Mouse (Mus musculus) ovary, postnatal 36 days (tissue): ENCODE measurements around the gene Pcbd2.

ENCODE experiments used
- DNase-seq: peaks from one replicate; pipeline ENCODE4 v3.0.0; 2022; ENCODE audit warnings: low spot score, mixed read lengths

Pcbd2 gene

DNA sequence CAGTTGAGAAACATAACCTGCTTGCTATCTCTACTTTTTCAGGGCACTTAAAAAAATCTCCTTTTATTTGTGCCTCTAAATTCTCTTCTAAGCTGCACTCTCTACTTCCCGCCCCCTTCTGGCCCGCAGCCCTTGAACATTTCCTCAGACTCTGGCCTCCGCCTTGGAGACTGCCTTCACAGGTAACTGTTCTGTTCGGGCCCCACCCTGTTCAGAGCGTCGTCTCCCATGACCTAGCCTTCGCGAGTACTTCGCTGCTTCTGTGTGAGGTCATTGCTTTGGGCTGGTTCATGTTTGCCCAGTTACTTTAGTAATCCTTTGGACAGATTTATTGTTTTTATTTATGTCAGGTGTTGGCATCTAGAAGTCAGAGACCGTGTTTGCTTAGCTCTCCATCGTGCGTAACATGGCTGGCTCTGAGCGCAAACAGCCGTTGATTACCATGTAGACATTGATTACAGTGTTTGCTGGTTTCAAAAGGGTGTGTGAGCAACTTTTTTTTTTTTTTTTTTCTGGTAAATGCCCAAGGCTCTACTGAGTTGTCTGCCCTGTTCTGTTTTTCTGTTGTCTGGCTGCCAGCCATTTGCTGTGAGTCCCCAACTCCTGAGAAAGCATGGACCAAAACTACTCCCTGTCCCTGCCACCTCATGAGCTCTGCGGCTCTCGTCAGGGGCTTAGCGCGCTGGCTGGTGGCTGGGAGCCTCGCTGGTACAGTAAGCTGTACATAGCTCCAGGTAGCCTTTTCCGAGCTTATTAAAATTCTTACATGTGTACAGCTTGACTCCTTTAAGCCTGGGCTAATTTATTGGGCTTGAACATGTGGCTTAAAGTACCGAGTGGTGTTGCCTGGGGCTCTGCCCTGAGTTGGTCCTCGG is 6.7 kb downstream of the Pcbd2 start:
- no peak for DNase-seq

GRCm38 (mm10) chr13:55737885-55738284 is 10.7 kb downstream of the Pcbd2 start:
- DNase-seq, result no peak

DNA sequence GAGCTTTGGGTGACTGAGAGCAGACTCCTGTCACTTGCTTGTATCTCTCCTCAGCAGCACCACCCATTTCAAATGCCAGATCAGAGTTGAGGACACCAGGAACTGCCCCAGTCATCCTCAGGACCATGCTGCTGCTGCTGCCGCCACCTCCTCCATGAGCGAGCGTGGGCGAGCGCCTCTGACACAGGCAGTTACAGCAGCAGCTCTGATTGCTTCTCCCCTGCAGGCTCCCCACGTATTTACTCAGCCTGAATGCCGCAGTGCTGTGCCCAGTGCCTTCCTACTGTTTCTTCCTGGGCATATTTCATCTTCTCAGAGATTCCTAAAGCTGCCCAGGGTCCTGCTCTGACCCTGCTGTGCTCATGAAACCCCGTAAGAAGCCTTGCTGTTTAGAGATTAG is 15.1 kb downstream of the Pcbd2 start:
- DNase-seq, result no peak

DNA sequence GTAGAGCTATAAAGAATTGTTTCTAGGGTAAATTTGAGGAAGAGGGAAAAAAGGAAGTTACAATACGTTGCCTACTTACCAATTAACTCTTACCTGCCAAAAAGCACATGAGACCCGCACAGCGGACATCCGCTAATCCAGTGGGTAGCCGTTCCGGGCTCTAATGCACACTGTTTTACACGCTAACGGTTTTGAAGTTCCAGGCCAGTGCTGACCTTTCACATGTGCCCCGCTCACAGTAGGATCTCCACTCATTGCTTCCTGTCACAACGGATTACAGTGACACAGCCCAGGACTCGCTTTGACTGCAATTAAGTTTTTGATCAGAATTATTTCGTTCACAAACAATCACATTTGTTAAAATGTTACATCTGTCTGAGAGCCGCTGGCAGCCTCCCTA is 27.2 kb downstream of the Pcbd2 start:
- no peak for DNase-seq

- DNase-seq, result no peak
These were observed 29.6 kb downstream of the Pcbd2 start for GRCm38 (mm10) chr13:55756789-55757188.

DNA sequence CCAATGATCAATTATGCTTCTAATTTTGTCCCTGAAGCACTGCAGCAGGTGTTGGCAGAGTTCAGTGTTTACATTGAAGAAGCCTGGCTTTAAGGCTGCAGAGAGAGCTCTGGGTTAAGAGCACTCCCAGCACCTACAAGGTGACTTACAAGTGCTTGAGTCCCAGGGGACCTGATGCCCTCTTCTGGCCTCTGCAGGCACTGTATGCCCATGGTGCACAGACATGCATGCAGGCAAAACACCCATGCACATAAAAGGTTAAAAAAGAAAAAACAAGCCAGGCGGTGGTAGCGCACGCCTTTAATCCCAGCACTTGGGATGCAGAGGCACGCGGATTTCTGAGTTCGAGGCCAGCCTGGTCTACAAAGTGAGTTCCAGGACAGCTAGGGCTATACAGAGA is 30.5 kb downstream of the Pcbd2 start:
- no peak for DNase-seq

DNA sequence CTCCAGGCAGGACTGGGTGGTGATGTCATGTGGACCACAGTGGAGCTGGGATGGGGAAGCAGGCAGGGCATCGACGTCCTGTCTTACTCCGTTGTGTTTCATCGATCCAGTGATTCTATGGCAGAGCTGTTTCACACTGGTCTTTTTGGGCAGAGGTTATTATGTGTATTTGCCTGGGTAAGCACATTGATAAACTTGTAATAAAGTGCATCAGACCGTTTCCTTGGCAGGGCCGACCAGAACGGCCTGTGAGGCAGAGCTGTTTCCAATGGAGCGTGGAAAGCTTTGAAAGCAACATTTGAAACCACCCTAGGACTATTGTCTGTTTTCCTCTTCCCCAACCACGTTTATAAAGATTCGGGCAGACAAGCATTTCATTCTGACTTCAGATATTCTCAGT is 33.4 kb downstream of the Pcbd2 start:
- no peak for DNase-seq

- DNase-seq, result no peak
These were observed 34.3 kb downstream of the Pcbd2 start for GRCm38 (mm10) chr13:55761486-55761885.

GRCm38 (mm10) chr13:55774352-55774751 is 47.2 kb downstream of the Pcbd2 start:
- no peak for DNase-seq

GRCm38 (mm10) chr13:55775056-55775455 is 47.9 kb downstream of the Pcbd2 start:
- no peak for DNase-seq

- no peak for DNase-seq
These were observed 57.1 kb downstream of the Pcbd2 start, which contains the start of gene Catsper3 for GRCm38 (mm10) chr13:55784268-55784667. Catsper3 (plus strand) TSS chr13:55784568.

DNA sequence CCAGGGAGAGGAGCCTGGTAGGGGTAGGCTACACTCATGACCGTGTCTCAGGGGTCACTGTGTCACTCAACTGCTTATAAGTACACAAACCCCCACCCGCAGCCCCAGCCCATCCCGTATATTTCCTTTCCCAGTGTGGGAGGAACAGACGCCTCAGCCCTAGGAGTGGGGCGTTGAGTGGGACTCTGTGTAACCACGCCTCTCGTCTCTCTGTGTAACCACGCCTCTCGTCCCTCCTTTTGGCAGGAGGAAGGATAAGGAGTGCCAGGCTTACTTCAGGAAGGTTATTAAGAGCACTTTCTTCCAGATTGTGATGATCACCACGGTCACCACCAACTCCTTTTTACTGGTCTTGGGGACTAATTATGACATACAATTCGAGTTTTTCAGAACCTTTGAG is 59.0 kb downstream of the Pcbd2 start:
- DNase-seq, result no peak

DNA sequence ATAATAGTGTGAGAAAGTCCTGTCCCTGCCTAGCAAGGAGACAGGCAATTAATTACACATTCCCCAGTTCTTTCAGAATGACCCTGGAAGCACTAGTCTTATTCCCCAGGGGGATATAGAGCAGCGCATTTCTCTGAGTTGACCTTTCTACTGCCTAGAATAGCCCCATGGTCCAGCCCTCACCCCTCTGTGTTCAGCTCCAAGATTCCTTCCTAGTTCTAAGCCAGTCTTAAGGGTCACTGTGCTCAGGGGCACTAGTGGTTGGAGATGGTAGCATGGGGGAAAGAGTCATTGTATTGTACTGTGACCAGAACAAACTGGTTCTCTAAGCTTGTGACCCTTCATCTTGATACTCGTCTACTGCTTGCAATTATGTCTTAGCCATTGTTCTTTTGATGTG is 74.1 kb downstream of the Pcbd2 start:
- no peak for DNase-seq

DNA sequence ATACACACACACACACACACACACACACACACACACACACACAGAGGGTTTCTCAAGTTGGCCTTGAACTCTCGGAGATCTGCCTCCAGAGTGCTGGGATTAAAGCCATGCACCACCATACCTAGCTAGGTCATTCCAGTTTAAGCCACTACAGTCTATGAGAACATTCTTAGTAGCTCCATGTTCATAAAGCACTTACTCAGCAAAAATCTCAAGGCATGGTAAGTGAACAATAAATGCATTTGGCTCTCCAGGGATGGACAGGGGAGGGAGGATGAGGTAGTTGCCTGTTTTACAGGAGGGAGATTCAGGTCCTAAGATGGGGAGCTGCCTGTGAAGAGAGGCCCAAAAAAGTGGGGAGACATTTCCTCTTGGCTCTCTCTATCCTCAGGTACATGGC is 76.8 kb downstream of the Pcbd2 start:
- no peak for DNase-seq

GRCm38 (mm10) chr13:55809041-55809623 is 82.0 kb downstream of the Pcbd2 start:
- no peak for DNase-seq

GRCm38 (mm10) chr13:55809707-55810106 is 82.5 kb downstream of the Pcbd2 start:
- no peak for DNase-seq

DNA sequence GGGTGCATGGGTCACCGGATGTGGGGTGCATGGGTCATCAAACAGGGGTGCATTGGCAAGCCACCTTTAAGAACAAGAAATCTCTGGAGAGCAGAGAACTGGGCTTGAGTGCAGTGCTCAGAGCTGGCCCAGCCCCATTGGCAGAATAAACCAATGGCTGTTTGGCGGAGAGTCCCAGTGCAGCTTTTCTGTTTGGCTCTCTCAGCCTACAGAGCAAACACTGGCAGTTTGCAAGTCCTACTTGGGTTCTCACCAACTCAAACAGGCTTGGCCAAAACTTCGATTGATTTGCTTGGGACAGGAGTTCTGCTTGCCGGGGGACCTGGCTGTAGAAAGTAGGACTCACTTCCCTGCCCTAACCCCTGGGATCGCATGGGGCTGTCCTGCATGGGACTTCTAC is 83.8 kb downstream of the Pcbd2 start:
- no peak for DNase-seq

DNA sequence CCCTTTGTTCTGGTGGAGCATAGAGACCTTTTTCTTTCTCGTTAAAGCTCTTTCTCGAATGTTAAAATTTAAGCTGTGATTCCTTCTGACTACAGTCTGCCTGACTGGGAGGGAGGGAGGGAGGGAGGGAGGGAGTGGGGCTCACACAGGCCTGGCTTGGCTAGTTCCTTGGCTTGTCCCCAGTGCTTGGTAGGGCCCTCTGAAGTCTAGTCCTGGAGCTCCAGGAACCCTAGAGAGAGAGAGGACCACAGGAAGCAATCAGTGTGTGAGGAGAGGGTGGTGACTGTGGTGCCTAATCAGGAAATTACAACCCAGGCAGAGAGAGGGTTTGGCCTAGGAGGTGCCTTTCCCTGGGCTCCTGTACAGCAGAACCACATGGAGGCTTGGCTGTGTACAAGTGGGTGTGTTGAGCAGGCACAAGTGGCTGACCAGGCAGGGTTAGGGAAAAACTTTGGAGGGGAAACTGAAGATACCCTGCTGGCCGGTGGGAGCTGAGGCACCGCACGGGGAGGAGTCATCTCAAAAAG is 86.4 kb downstream of the Pcbd2 start:
- no peak for DNase-seq

- no peak for DNase-seq
These were observed 87.7 kb downstream of the Pcbd2 start for GRCm38 (mm10) chr13:55814834-55815233.

DNA sequence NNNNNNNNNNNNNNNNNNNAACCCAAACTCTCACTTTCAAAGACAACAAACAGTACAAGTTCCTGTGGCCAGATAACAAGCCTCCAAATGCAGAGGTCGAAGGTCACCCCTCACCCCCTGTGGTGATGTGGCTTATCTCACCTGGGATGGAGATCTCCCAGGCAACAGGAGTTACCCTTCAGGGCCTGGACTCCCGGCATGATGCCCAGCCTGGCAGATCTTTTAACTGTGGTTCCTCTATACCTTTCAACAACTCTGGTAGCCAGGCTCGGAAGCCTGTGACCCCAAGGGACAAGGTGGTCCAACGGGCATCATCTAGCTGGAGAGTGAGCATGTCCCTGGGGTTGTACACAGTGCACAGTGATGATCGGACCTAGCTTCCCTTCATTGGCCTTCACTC is 95.3 kb downstream of the Pcbd2 start:
- no peak for DNase-seq

DNA sequence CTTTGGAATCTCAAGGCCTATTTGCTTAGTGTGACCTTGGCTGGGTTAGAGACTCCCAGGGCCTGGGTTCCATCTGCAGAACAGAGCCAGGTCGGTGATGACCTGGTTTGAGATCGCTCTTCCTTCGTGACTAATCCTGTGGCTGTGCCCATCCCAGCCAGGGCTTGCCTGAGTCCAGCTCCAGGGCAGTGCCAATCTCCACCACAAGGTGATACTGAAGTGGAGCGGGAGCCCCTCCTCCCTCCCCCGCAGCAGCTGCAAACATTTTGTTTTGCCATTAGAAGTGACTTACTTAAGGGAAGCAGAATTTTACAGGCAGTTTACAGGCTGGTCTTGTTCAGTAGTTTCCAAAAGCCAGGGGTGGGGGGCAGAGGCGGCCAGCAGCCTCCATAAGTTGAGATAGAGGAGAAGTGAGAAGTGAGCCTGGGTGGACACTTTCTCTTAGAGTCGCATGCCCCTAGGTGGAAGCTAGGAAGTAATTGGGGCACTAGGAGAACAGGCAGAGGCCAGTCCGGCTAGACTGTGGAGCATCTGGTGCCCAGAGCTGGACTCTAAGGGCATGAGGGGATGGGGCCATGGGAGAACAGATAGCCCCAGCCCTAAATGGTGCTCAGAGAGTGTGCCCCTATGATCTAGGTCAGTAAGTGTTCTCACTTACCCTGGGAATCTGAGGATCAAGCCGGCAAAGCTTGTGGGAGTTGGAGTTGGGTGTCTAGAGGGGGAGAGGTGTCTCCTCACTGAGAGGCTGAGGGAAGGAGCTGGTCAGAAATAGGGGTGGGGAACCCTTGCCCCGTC is 97.2 kb downstream of the Pcbd2 start:
- no peak for DNase-seq

GRCm38 (mm10) chr13:55825245-55825681 is 98.1 kb downstream of the Pcbd2 start:
- DNase-seq, result no peak
